Mouse (Mus musculus) heart, adult 9 months (tissue): ENCODE measurements around the gene Nuak2.

Experiments
- DNase-seq, 2 experiments: peaks; one replicate each; pipeline ENCODE4 v3.0.0; 2022; ENCODE audit warnings: low spot score in 2 of 2

The Nuak2 gene

DNA sequence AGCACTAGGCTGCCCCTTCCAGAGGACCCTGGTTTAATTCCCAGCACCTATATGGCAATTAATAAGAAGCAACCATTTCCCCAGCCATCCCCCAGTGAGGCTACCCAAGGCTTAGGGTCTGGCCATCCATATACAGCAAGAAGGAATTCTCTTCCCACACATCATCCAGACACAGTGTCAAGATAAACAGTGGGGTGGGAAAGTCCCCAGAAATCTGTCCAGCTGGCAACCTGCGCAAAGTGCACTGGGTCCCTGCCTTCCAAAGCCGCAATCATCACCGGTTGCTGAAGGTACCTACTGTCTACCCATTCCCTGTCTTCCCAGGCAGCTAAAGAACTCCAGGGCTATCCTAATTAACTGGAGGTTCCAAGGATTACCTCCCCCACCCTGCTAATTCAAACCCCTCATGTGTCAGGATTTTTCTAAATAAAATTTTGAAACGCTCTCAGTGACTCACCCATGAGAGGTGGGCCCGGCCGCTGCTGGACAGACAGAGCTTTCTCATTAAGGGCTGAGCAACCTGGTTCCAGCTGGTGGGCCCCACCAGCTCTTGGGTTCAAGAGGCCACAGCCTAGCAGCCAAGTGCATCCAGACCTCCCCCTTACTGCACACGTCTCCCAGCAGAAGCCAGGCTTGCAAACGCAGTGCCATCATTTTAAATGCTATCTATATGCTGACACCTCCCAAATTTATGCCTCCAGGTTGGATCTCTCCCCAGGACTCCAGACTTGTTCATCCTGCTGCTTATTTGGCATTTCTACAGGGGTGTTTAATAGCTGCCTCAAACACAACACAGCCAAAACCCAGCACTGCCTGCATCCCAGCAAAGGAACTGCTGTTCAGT lies 60.5 kb downstream of the Nuak2 start:
- peak in 1 of 2 experiments; percentile 59 for DNase-seq

DNA sequence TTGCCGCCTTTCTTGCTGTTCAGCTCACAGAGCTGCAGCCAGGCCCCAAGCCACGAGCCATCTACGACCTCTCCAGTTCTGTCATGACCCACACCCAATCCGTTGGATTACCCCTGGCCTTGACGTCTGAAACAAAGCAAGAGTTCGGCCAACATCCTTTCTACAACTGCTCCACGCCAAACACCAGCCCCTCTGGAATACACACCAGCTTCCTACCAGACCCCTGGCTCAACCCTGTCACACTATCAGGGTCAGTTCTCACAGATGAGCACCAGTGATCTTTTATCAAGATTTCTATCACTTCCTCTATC lies 61.1 kb downstream of the Nuak2 start:
- peak; percentile 62 to 66 for DNase-seq

DNA sequence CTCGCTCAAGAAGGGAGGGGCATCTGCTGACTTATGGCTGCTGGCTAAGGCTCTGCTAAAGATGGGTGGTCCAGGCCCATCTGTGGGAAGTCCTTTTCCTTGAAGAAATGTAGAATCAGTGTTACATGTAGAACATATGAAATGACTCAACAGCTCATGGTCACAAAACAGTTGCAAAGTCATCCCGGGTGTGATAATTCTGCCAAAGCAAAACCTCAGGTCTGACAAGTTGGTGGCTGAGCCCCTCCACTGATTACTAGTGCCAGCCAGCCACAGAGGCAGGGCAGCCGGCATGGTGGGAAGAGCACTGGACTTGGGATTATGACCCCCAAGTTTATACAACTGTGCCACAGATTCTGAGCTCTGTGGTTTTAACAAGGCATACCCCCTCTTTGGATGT lies 61.9 kb downstream of the Nuak2 start:
- DNase-seq = no peak

DNA sequence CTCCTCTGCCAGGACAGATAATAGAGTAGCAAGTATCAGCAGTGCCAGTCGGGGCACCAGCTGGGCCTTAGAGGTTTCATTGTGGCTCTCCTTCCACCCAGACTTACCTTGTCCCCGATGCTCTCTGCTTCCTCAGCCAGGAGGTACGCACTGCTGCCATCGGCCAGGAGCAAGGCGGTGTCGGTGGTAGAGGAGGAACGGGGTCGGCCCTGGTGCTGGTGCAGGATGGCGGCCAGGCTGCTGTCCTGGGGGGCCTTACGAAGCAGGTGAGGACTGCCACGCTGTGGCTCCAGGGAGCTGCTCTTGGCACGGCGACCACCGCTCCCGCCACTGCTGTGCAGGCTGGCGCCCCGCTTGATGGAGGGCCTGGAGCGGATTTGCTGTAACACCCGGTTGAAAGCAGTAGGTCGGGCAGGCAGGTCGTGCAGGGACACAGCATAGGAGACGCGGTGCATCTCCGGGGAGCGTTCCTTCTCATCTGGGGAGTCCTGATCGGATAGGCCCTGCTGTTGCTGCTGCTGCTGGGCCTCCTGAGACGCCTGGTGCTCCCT lies 64.7 kb downstream of the Nuak2 start:
- no peak for DNase-seq

DNA sequence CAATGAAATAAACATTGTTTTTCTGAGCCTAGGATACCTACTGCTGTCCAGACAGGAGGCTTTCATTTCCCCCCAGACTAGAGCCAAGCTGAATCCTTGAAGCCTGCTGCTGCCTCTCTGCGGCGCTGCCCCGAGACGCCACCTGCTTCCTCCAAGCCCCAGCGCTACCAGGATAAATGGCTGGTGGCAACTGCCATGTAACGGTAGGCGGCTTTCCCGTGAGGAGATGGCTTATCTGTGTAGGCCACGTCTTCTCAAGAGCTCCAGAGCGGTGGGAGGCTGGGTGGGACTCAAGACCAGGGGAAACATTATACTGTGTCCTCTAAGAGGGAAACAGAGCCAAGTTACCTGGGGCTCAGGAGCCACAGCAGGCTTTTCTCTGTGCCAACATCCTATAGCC lies 66.0 kb downstream of the Nuak2 start:
- no peak for DNase-seq
